Mouse (Mus musculus) heart, postnatal 10 days (tissue): ENCODE data around the gene Mafb. TPM values are rescaled to one million over a fixed set of nuclear protein-coding genes. Genes with fewer than 3 reads are reported as not detected.
A peak's percentile ranks its signal among the peaks of the same experiment; 100 is the strongest.

Source experiments
- DNase-seq, 2 experiments: peaks; one replicate each; pipeline ENCODE4 v3.0.0; 2021
- intact Hi-C: fragments of 180-260 bp; cut with DNase I; formaldehyde crosslinking; loops from one replicate; pipeline ENCODE4 v1.15.1; 2025
- total RNA-seq, 2 experiments: library from RNA; stranded (reverse); gene quantifications; 2 replicates each; pipeline ENCODE4 v1.2.3; 2021

Mafb gene
- total RNA-seq: 10 to 100 TPM; 11.2 to 12.1 TPM

GRCm38 (mm10) chr2:160366980-160367338 lies at the start of gene Mafb:
TSS of gene Mafb (minus strand) at chr2:160367065.
- peak; percentile 95 to 97 for DNase-seq
- intact Hi-C loops: loop anchor here (2.0 to 10.0 kb wide), 7 partner anchors 304 to 1455 kb away; no protein-coding TSS in a partner anchor

DNA sequence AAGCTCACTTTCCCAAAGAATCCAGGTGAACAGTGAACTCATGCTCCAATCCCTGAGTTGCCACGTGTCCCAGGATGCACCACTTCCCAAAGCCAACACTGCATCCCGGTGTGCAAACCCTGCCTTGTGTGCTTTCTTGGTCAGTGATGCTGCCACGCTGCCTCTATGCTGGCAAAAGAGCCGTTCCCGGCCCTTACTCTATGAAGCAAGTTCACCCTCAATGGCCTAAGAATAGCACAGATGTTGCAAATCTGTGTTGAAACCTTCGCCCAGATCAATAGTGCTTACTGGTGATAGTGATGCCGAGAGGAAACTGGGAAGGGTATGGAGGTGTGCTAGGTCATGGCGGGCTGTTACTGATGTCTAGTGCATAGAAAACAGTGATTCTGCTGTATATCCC lies 48.3 kb upstream of the Mafb start:
- intact Hi-C loops: loop anchor here (2.0 kb wide), 1 partner anchor 164 kb away; no protein-coding TSS in a partner anchor
- DNase-seq: no peak

DNA sequence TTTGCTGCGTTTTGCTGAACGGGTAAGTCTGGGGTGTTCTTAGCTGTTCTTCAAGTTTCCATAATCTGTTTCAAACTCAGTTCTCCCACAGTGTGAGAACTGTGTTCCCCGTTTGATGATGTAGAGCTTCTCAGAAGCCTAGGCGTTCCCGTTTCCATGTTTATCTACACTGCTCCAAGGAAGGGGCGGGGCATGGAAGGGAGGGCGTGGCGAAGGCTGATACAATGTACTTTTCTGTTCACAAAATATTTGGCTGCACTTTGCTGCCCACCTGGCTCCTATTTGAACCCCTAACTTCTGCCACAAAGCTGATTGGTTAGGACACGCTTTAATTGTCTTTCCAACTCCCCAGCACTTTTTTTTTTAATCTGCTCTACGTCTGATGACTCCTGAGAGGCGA lies 47.9 kb upstream of the Mafb start:
- DNase-seq: no peak
- intact Hi-C loops: loop anchor here (2.0 kb wide), 1 partner anchor 164 kb away; no protein-coding TSS in a partner anchor

GRCm38 (mm10) chr2:160413982-160414381 lies 47.1 kb upstream of the Mafb start:
- intact Hi-C loops: loop anchor here (2.0 kb wide), 1 partner anchor 165 kb away; no protein-coding TSS in a partner anchor

DNA sequence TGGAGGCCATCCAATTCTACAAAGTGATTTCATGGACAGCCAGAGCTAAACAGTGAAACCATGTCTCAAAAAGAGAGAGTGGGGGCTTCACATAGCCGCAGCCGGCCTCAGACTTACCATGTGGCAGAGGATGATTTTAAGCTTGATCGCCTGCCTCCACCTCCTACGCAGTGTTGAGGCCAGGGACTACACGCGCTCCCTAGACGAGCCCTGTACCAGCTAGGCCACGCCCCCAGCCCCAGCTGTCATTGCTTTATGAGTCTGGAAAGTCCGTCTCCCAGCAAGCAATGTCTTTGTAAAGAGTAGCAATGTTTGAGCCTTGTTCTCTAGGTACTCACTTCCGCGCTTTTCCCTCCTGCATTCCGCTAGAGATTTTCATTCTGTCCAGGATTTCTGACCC lies 46.2 kb upstream of the Mafb start:
- peak; percentile 17 to 28 for DNase-seq
- intact Hi-C loops: no loop called here

More at GRCm38 (mm10) chr2:160413982-160414381, 47.1 kb upstream of the Mafb start:
- DNase-seq: peak in 1 of 2 experiments; percentile 14

DNA sequence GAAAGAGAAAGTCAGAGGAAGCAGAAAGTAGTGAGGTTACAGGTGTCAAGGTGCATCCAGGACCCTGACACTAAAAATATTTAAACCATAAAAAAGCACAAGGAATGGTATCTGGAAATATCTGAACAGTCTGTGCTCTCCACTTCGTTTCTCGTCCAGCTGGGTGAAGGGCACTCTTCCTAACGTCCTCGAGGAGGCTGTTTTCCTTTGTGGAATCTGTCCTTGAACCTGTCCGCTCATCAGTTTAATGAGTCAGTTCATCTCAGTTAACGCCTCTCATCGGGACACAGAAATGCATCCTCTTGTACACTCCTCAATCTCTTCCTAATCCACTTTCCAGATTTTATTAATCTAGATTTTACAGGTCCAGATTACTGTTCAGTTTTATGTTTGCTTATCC lies 44.6 kb upstream of the Mafb start:
- intact Hi-C loops: no loop called here

DNA sequence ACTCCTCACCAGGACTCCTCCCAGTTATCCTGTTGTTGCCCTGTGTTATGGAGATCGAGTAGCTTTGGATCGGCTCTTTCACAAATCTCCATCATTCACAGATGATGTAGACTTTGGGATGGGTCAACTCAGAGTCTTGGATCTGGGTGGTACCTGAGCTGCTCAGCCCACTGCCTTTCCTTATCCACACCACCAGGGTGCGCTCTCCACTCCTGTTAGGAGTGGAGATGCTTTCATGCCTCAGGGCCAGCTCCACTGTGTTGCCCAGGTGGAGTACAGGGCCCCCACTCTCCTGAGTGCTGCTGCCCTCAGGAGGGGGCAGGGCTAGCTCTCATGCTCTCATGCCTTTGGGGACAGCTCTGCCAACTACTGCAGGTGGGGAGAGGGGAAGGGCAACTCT lies 40.9 kb upstream of the Mafb start:
- intact Hi-C loops: loop anchor here (1.0 kb wide), 1 partner anchor 173 kb away; no protein-coding TSS in a partner anchor
- DNase-seq: no peak

More for the DNA sequence above, 44.6 kb upstream of the Mafb start:
- DNase-seq: no peak

DNA sequence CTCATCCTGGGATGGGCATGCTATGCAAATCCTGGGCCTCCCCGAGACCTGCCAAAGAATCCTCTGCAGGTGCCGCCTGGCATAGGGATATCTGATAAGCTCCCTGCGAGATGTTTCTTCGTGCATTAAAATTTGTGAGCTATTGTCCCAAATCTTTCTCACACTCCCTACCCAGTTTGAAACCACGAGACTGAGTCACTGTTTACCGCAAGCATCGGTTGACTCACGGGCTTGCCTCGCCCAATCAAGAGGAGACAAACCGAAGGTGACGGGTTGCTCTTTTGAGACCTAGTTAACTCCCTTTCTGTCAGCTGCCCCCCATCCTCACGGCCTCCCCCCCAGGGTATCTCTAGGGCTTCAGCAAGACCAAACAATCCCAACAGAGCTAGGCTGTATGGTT lies 30.9 kb upstream of the Mafb start:
- DNase-seq: no peak
- intact Hi-C loops: no loop called here

GRCm38 (mm10) chr2:160394735-160395134 lies 27.9 kb upstream of the Mafb start:
- no peak for DNase-seq
- intact Hi-C loops: no loop called here

DNA sequence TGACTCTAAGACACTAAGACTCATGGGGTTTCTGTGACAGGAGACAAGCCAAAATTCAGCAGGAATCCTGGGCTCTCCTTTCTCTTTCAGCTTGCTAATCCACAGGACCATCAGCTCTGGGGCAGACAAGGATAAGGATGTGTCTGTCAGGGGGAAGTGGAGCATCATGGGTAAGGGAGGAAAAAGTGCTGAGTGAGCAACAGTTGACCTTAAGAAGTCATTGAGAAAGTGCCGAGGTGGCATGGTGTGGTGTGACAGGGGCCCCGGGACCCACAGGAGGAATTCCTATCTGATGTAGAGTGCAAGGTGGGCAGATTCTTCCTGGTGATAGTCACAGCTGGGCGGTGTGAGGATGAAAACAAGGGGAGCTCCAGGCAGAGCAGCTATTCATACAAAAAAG lies 25.8 kb upstream of the Mafb start:
- no peak for DNase-seq
- intact Hi-C loops: no loop called here

DNA sequence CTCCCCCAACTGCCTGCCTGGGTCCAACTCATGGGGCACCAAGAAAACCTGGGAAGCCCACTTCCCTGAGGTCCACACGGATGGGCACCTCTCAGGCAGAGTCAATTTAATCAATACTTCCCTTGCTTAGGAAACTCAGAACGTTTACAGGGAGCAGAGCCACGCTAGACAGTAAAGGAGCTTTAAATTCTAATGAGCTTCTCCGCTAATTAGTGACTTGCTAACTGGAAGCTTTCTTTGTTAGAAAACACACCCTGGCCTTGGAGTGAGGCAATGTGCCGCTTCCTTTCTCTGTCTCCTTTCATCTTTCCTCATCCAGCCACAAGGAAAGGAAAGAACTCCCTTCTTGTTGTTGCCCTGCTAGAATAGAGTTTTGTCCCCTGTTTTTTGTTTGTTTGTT lies 21.7 kb upstream of the Mafb start:
- DNase-seq: no peak
- intact Hi-C loops: no loop called here

DNA sequence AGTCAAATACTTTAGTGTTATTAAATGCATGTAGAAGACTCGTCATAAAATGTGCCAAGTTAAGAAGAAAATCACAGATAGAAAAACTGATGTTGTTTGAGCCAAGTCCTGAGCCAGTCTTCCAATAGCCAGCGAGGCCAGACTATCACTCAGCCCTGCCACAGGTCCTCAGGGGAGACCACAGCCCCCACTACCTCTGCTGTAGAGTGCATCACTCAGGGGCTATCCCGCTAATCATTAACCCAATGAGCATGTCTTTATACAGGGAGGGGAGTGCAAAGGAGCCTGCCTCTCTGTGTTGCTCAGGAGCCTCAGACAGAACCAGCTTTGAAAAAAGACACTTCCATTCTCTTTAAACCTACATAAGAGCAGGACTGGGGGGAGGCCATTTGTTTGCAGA lies 16.6 kb upstream of the Mafb start:
- no peak for DNase-seq
- intact Hi-C loops: no loop called here

DNA sequence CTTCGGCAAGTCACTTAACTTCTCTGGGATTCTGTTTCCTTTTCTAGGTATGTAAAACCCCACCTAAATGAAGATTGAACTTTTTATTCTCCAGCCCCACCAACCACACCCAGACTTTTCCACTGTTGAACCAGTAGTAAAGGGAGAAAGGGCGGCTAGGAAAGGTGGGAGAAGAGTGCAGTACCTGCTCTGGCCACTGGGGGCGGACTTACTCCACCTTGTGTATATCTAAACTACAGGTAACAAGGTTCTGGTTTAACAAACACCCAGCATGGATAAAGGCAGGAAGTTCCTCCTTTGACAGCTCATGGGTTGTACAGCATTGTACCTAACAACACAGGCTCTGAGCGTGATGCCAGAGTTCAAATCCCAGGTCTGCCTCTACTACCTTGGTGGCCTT lies 11.4 kb upstream of the Mafb start:
- intact Hi-C loops: loop anchor here (1.0 to 5.0 kb wide), 2 partner anchors 200 to 214 kb away; no protein-coding TSS in a partner anchor
- DNase-seq: peak in 1 of 2 experiments; percentile 52

DNA sequence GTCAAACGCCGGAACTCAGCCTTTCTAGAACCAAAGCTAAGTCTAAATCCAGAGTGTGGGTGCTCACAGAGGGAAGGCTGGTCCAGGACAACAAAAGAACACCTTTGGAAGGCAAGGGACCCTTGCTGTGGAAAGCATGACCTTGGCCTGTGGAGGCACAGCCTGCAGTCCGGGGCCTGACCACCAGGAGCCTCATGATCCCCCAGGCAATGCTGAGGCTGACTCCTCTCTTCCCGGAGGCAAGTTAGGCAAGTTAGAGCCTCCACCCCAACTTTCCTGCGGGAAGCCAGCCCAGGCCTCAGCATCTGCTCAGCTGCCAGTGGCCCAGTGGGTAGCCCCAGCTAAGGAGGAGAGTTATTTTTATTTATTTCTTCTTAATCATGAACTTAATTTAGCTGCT lies 9.4 kb upstream of the Mafb start:
- intact Hi-C loops: loop anchor here (5.0 kb wide), 1 partner anchor 216 kb away; no protein-coding TSS in a partner anchor
- DNase-seq: no peak

- intact Hi-C loops: loop anchor here (5.0 to 10.0 kb wide), 6 partner anchors 535 to 1458 kb away; no protein-coding TSS in a partner anchor
- DNase-seq: no peak
Measured at GRCm38 (mm10) chr2:160369653-160370420, 3.0 kb upstream of the Mafb start.

DNA sequence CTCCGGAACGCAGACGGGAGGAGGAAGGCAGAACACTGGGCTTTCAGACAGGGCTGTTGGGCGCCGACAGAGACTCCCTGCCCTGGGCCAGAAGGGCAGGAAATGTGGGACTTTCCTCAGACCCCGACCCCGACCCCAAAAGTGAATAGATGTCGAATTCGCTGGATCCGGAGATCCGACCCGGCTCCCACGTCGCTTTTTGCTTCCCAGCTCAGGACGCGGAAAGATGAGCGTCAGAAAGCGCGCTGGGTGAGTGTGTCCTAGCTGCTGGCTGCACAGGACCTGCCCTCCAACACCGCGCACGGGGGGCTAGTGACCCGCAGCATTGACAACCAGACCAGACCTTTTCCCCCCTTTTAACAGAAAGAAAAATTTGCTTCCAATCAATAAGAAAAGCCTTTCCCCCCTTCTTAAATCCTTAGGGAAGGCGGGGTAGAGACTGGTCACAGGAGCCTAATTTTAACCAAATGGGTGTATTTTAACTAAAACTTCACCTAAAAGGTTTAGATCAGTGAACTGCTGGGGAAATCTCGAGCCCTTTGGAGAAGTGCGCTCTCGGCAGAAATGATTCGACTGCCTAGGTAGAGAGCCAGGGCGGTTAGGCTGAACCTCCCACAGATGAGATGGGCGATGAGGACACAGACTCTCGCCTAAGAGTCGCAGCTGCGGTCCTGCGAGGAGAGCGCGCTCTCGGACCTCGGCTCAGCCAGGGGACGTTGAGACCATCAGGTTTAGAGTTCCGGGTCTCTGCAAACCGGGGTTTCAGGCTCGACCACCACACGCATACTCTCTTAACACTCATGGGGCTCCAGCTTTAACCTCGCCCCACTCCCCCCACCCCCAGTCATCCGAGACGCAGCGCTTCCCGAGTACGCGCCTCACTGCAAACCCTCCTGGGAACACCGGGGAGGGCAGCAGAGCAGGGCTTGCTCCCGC lies 1.8 kb upstream of the Mafb start:
- no peak for DNase-seq
- intact Hi-C loops: loop anchor here (5.0 to 10.0 kb wide), 6 partner anchors 534 to 1456 kb away; no protein-coding TSS in a partner anchor

- DNase-seq: peak; percentile 94 to 96
- intact Hi-C loops: loop anchor here (2.0 to 10.0 kb wide), 7 partner anchors 305 to 1455 kb away; no protein-coding TSS in a partner anchor
Measured at GRCm38 (mm10) chr2:160367448-160368208, 763 bp upstream of the Mafb start.

GRCm38 (mm10) chr2:160366111-160366979 lies 520 bp downstream of the Mafb start:
- DNase-seq: no peak
- intact Hi-C loops: loop anchor here (2.0 to 10.0 kb wide), 7 partner anchors 304 to 1454 kb away; no protein-coding TSS in a partner anchor
